Mouse (Mus musculus) liver, embryonic 14.5 days (tissue): ENCODE measurements around the gene Tle1.

Experiments
- CTCF ChIP-seq: IDR thresholded peaks from 2 replicates; pipeline ENCODE4 v1.5.1; 2016; ENCODE audit warnings: antibody characterized with exemption, low read depth, control low read depth
- EP300 ChIP-seq: IDR thresholded peaks from 2 replicates; pipeline ENCODE4 v1.6.1; 2016; ENCODE audit warnings: antibody characterized with exemption, low read depth

GRCm38 (mm10) chr4:72124790-72125189, 75.9 kb downstream of the Tle1 start:
- TF ChIP-seq CTCF (no peak), EP300 (no peak)
